In the genomic region with DNA sequence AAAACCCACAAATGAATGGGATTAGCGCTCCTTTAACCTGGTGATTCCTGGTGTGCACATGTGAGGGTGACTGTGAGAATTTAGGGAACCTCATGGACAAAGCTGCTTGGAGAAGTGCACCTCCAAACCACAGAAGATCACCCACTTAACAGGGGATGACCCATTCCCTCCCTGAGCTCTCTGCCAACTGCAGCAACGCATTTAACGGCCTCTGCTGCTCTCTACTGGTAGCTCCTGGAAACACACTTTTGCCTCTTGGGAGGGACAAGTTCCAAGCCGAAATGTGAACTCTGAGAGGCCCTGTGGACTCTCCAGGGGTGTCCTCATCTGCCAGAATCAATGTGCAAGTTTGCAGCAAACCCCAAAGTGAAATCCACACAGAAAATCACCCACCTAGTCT, we compare ENCODE assay signal across 9 mouse cellular contexts. TPM values are rescaled to one million over a fixed set of nuclear protein-coding genes. Genes with fewer than 3 reads are reported as not detected.
A peak's percentile ranks its signal among the peaks of the same experiment; 100 is the strongest.
DNase-seq lines count a peak whose midpoint lies in the region; ATAC-seq and TF ChIP-seq lines count a peak whose summit lies in the region.
"Had no signal": no experiment of that assay in that cellular context is flagged by ENCODE, and none has a peak within 500 bp of the region (broad histone marks: within the 10 kb centered on the region; RNA-seq: fewer than 3 reads in every experiment).

No protein-coding gene starts in this region.

- peak; percentile 77 for DNase-seq in adrenal gland, adult 18-20 months (ENCODE audit: low spot score in 2 of 2)
- peak; percentile 82 to 84 for DNase-seq in cerebellum, postnatal 4 days (ENCODE audit: low spot score in 2 of 2)
- DNase-seq in heart, embryonic 10.5 days (ENCODE audit: low spot score) = peak; percentile 83
- peak; percentile 69 to 81 for DNase-seq in left cerebral cortex, adult 2 months (ENCODE audit: extremely low spot score in 1 of 2, low spot score in 2 of 2)
- peak; percentile 24 to 54 for DNase-seq in spleen, postnatal 14 days (ENCODE audit: low spot score in 2 of 2)

- no peak overlapping the region for H3K27ac ChIP-seq in intestine, postnatal 0 days (ENCODE audit: low read depth, low read length)
- no peak overlapping the region for H3K27ac ChIP-seq in intestine, embryonic 16.5 days (ENCODE audit: low read length)
- no peak overlapping the region for H3K27ac ChIP-seq in heart, embryonic 10.5 days
- no peak overlapping the region for H3K27ac ChIP-seq in left cerebral cortex, adult 2 months
- no peak overlapping the region for H3K27ac ChIP-seq in midbrain, embryonic 15.5 days
- H3K27ac ChIP-seq: limb, embryonic 15.5 days had no signal

- intact Hi-C loops in left cerebral cortex, adult 2 months (cut with DNase I) = loop anchor here (1.0 to 10.0 kb wide), 4 partner anchors 84 to 1783 kb away; a partner anchor contains a TSS

- 0 out of 2 replicates have a peak, but pooled peaks have one; percentile 21 for ATAC-seq in intestine, postnatal 0 days
- no peak for ATAC-seq in intestine, embryonic 16.5 days
- ATAC-seq in midbrain, embryonic 15.5 days (replicated peaks) = 0 out of 2 replicates have a peak, but pooled peaks have one; percentile 28

- no peaks in the 10 kb centered on the region; the same call in 1 of the 2 replicates for H3K9me3 ChIP-seq in intestine, postnatal 0 days (ENCODE audit: control insufficient read depth)
- H3K9me3 ChIP-seq in intestine, embryonic 16.5 days (ENCODE audit: control insufficient read depth, low read length) = no peaks in the 10 kb centered on the region
- H3K9me3 ChIP-seq in heart, embryonic 10.5 days = no peaks in the 10 kb centered on the region
- H3K9me3 ChIP-seq in midbrain, embryonic 15.5 days = no peaks in the 10 kb centered on the region
- H3K9me3 ChIP-seq: limb, embryonic 15.5 days had no signal

- no peaks in the 10 kb centered on the region for H3K36me3 ChIP-seq in intestine, postnatal 0 days (ENCODE audit: control insufficient read depth, insufficient read depth)
- H3K36me3 ChIP-seq in intestine, embryonic 16.5 days (ENCODE audit: control insufficient read depth, insufficient read depth, low read length) = no peaks in the 10 kb centered on the region
- no peaks in the 10 kb centered on the region for H3K36me3 ChIP-seq in heart, embryonic 10.5 days
- no peaks in the 10 kb centered on the region for H3K36me3 ChIP-seq in midbrain, embryonic 15.5 days (replicated peaks)
- H3K36me3 ChIP-seq: limb, embryonic 15.5 days had no signal

- H3K4me3 ChIP-seq in intestine, postnatal 0 days (ENCODE audit: low read depth, low read length) = no peak overlapping the region
- no peak overlapping the region for H3K4me3 ChIP-seq in intestine, embryonic 16.5 days (ENCODE audit: low read length)
- H3K4me3 ChIP-seq in heart, embryonic 10.5 days = no peak overlapping the region
- no peak overlapping the region for H3K4me3 ChIP-seq in left cerebral cortex, adult 2 months
- no peak overlapping the region for H3K4me3 ChIP-seq in midbrain, embryonic 15.5 days
- H3K4me3 ChIP-seq: limb, embryonic 15.5 days had no signal

- H3K4me2 ChIP-seq in intestine, postnatal 0 days (replicated peaks; ENCODE audit: low read depth) = no peak overlapping the region
- no peak overlapping the region for H3K4me2 ChIP-seq in intestine, embryonic 16.5 days (ENCODE audit: low read depth, low read length)
- no peak overlapping the region for H3K4me2 ChIP-seq in midbrain, embryonic 15.5 days
- H3K4me2 ChIP-seq: limb, embryonic 15.5 days had no signal

- peak; percentile 90 for TF ChIP-seq CTCF in intestine, postnatal 0 days (IDR thresholded peaks at IDR 0.05; ENCODE audit: low read depth)
- peak; percentile 94 for TF ChIP-seq CTCF in left cerebral cortex, adult 2 months (IDR thresholded peaks at IDR 0.05)

- H3K4me1 ChIP-seq in intestine, postnatal 0 days (replicated peaks; ENCODE audit: control insufficient read depth, insufficient read depth, low read length) = no peaks in the 10 kb centered on the region
- H3K4me1 ChIP-seq in intestine, embryonic 16.5 days (ENCODE audit: control insufficient read depth, insufficient read depth, low read length) = no peaks in the 10 kb centered on the region
- peaks cover 16% of the 10 kb centered on the region for H3K4me1 ChIP-seq in heart, embryonic 10.5 days
- H3K4me1 ChIP-seq in midbrain, embryonic 15.5 days = peaks cover 19% of the 10 kb centered on the region

- WGBS in intestine, postnatal 0 days = 25% methylated on average over 4 of the region's 4 CpGs
- 24% methylated on average over 4 of the region's 4 CpGs for WGBS in intestine, embryonic 16.5 days
- 19% methylated on average over 4 of the region's 4 CpGs for WGBS in heart, embryonic 10.5 days
- 19% methylated on average over 4 of the region's 4 CpGs for WGBS in midbrain, embryonic 15.5 days

- H3K27me3 ChIP-seq in intestine, postnatal 0 days (replicated peaks; ENCODE audit: control insufficient read depth, insufficient read depth, low read length) = no peaks in the 10 kb centered on the region
- no peaks in the 10 kb centered on the region for H3K27me3 ChIP-seq in intestine, embryonic 16.5 days (replicated peaks; ENCODE audit: control insufficient read depth, insufficient read depth, low read length)
- H3K27me3 ChIP-seq in heart, embryonic 10.5 days (ENCODE audit: insufficient read depth, poor library complexity, severe bottlenecking) = peaks cover 32% of the 10 kb centered on the region
- H3K27me3 ChIP-seq in midbrain, embryonic 15.5 days (replicated peaks) = peaks cover 9% of the 10 kb centered on the region; the same call in 1 of the 2 replicates

- no peak overlapping the region for H3K9ac ChIP-seq in intestine, postnatal 0 days (ENCODE audit: low read depth, low read length)
- H3K9ac ChIP-seq in intestine, embryonic 16.5 days (ENCODE audit: low read depth, low read length) = no peak overlapping the region
- no peak overlapping the region for H3K9ac ChIP-seq in midbrain, embryonic 15.5 days
- H3K9ac ChIP-seq: limb, embryonic 15.5 days had no signal

RNA-seq across cellular contexts. Expression of a gene that starts 41.0 kb away (rescaled TPM):
- polyA plus RNA-seq in intestine, postnatal 0 days (2015; fragmentation: Nextera tagmentation; extraction: Ambion mirVana) = 61.7 and 63.6 TPM in 2 replicates
- polyA plus RNA-seq in intestine, embryonic 16.5 days (2015; fragmentation: Nextera tagmentation; extraction: Ambion mirVana) = 40.3 and 45.1 TPM in 2 replicates
- not detected for total RNA-seq in adrenal gland, adult 18-20 months (2021)
- polyA plus RNA-seq in heart, embryonic 10.5 days (2016; fragmentation: Nextera tagmentation; extraction: Ambion mirVana) = not detected in 2 replicates
- total RNA-seq in left cerebral cortex, adult 2 months (2021) = not detected
- not detected in 2 replicates for polyA plus RNA-seq in midbrain, embryonic 15.5 days (2015; fragmentation: Nextera tagmentation; extraction: Ambion mirVana)
- polyA plus RNA-seq: limb, embryonic 15.5 days had no signal

RNA-seq across cellular contexts. Expression of a gene that starts 49.9 kb away (rescaled TPM):
- polyA plus RNA-seq in intestine, postnatal 0 days (2015; fragmentation: Nextera tagmentation; extraction: Ambion mirVana) = 4.7 and 5.2 TPM in 2 replicates
- polyA plus RNA-seq in intestine, embryonic 16.5 days (2015; fragmentation: Nextera tagmentation; extraction: Ambion mirVana) = 2.4 and 2.9 TPM in 2 replicates
- total RNA-seq in adrenal gland, adult 18-20 months (2021) = 1 to 10 TPM; 3.5 to 4.2 TPM
- 1.1 and 1.8 TPM in 2 replicates for polyA plus RNA-seq in heart, embryonic 10.5 days (2016; fragmentation: Nextera tagmentation; extraction: Ambion mirVana)
- total RNA-seq in left cerebral cortex, adult 2 months (2021) = 10 to 100 TPM; 23.5 to 28.0 TPM
- polyA plus RNA-seq in midbrain, embryonic 15.5 days (2015; fragmentation: Nextera tagmentation; extraction: Ambion mirVana) = 7.1 and 7.6 TPM in 2 replicates

Comparison
In these comparisons a context has a peak if more than half of its experiments do, and no peak if none do; other contexts are left out.
1. RNA of a gene that starts 41.0 kb away (polyA plus RNA-seq): 61.7 to 63.6 TPM in intestine, postnatal 0 days and 40.3 to 45.1 TPM in intestine, embryonic 16.5 days; not detected in midbrain, embryonic 15.5 days and not detected in heart, embryonic 10.5 days; every median in the first group is over 10 times any median in the second.
2. Peak in every context shown above with its lines, with median percentiles within 50 percentile points of each other: DNase-seq.